Mouse (Mus musculus) megakaryocyte, embryonic 14.5 days (primary cell): ENCODE data around the gene 0610010K14Rik.

ENCODE experiments used
- FLI1 ChIP-seq: IDR thresholded peaks from 2 replicates; pipeline ENCODE4 v1.6.1; 2012; ENCODE audit warnings: low read length, inconsistent platforms, mixed read lengths
- GATA1 ChIP-seq: IDR thresholded peaks from 3 replicates; pipeline ENCODE4 v1.6.1; 2012; ENCODE audit warnings: mixed read lengths, low read length, inconsistent platforms, borderline replicate concordance

- TF ChIP-seq GATA1, result no peak
- TF ChIP-seq FLI1, result no peak
These were observed 5.2 kb downstream of the 0610010K14Rik start for GRCm38 (mm10) chr11:70232546-70232945.
